Mouse (Mus musculus) adrenal gland, postnatal 14 days (tissue): ENCODE data around the gene Endog. TPM values are rescaled to one million over a fixed set of nuclear protein-coding genes. Genes with fewer than 3 reads are reported as not detected.
"Not testable (repeated sequence)": the region's sequence is repeated elsewhere in the genome, so short reads cannot be mapped to it uniquely, and the experiment has no call there.

ENCODE experiments used
- DNase-seq: peaks from one replicate; pipeline ENCODE4 v3.0.0; 2021; ENCODE audit warnings: mixed read lengths
- long read RNA-seq, 2 experiments: library from polyadenylated mRNA; stranded (forward); transcript quantifications; one replicate each; pipeline ENCODE4 v2.0.0; 2021
- total RNA-seq: library from RNA; stranded (reverse); gene quantifications from 2 replicates; pipeline ENCODE4 v1.2.3, GENCODE M21; 2021

The Endog gene
- total RNA-seq, result 49.3 and 52.9 TPM in 2 replicates
- long read RNA-seq, experiment 1, transcript Endog-201 (3 exons, 1,063 nt), result major isoform, 83 of 91 reads
- long read RNA-seq, experiment 1, partial matches to known transcripts, result 2 of 91 reads
- long read RNA-seq, experiment 1, other reads (novel, unspliced or antisense), result 6 of 91 reads
- long read RNA-seq, experiment 2, transcript Endog-201 (3 exons, 1,063 nt), result major isoform, 77 of 85 reads
- long read RNA-seq, experiment 2, partial matches to known transcripts, result 2 of 85 reads
- long read RNA-seq, experiment 2, other reads (novel, unspliced or antisense), result 6 of 85 reads

DNA sequence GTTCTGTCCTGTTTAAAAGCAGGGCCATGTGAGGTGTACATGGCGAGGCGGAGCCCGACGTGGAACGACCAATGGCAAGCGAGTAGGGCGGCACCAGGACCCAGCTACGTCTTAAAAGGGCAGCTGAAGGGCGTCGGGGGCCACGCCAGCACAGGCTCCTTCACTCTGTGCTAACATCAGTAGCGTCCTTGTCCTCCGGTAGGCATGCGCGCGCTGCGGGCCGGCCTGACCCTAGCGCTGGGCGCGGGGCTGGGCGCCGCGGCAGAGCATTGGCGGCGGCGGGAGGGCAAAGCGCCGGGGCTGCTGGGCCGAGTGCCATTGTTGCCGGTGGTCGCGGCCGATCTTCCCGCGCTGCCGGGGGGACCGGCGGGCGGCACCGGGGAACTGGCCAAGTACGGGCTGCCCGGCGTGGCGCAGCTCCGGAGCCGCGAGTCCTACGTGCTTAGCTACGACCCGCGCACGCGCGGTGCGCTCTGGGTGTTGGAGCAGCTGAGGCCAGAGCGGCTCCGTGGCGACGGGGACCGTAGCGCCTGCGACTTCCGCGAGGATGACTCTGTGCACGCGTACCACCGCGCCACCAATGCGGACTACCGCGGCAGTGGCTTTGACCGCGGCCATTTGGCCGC lies at the start of gene Endog:
Gene Endog (plus strand): TSS at position 123 of the 626 bp plus-strand sequence.
- peak; percentile 94 for DNase-seq

DNA sequence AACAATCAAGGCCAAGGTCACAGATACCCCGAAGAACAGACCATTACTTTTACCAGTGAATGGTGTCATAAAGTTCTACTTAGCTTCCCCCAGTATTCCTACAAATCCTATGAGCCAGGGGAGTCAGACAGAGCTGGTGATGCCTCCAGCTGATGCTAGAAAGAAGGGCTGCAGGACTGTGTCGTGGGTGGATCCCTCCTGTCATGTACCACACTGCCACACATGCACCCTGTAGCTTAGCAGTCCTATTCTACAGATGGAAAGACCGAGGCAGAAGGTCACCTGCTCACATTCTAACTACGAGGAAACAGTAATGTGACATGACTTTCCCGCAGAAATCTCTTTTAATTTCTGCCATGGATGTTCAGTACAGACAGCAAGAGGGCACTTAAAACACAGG lies 48.5 kb upstream of the Endog start:
- DNase-seq, result no peak

DNA sequence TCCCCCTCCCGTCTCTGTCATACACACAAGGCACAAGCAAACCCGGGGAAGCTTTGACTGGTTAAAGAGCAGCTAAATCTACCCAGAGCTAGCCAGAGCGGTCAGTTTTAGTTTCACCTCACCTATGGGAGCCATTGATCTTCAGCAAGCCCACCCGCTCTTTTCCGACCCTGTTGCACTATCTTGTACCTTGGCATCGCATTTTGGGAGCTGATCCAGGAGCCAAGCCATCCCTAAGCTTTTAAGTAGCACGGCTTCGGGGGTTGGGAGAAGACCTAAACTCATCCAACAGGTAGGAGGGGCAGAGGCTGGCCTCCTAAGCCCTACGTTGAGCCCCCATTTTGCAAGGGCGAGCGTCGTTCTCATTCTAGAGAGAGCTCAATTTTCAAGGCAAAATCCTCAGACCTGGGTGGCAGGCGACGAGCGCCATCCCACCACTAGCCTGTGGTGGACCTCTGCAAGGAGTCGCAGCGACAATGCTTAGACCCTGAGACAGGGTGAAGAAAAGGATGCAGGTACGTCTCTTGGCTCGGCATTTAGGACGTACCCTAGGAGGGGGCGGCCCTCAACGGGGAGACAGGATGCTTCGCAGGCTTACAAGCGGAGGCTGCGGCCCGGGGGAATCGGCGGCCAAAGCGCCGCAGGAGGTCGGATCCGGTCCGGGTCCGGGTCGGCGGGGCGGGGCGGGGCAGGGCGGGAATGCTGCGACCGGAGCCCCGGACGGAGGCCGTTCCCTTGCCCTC lies 47.4 kb upstream of the Endog start:
- DNase-seq, result peak; percentile 30

DNA sequence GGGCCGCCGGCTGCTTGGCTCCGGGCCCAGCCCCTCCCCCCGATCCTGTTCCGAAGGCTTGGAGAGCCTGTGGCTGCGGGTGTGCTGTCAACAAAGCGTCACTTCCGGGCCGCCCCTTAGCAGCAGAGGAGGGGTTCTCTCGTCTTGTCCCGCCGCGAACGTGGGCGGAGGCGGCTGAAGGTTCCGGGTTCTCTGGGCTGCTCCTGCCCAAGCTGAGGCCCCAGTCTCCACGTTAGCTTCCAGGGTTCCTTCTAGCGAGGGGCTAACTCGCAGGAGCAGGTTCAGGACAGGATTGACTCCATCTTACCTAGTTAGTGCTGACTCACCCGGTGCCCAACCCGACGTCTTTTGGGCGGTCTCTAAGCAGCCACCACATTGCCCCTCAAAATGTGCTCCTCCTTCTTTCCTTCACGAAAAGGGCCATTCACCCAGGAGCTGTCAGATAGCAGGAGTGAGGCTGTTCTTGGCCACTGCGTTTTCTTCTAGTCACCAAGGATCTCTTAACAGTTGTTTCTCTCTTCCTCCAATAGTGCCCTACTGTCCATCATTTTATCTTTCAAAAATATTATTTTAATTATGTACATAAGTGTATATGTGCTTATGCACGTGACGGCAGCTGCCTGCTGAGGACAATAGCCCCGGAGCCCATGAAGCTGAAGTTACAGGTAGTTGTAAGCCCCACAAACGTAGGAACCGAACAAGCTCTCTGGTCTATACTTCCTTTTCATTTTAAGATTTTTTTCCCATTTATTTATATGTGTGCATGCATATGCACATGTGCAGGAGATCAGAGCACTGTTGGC lies 46.6 kb upstream of the Endog start, which contains the start of gene Zer1:
Gene Zer1 (minus strand): TSS at position 114 of the 803 bp plus-strand sequence.
- peak; percentile 98 for DNase-seq

DNA sequence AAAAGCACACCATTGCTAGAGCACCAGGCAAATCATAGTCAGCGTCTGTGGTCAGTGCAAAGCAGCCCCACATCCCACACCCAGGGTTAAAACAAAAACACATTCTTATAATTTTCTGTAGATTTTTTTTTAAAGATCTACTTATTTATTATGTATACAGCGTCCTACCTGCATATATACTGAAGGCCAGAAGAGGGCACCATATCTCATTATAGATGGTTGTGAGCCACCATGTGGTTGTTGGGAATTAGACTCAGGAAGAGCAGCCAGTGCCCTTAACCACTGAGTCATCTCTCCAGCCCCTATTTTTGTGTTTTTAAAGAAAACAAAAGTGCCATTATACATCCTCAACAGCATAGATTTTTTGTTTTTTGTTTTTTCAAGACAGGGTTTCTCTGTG lies 42.5 kb upstream of the Endog start:
- DNase-seq, result peak; percentile 49

DNA sequence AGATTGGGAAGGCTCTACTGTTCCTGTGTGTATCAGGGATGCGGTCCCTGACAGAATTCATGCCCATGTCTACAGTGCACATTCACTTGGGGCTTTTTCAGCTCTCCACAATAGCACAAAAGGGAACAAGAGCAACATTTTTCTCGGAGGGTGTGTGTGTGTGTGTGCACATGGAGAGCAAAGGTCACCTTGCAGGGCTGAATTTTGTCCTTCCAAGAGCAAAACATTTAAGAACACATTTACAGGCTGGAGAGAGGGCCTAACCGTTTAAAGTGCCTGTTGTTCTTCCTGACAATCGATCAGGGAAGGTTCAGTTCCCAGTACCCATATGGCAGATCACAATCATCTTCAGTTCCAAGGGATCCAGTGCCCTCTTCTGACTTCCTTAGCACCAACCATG lies 41.1 kb upstream of the Endog start:
- no peak for DNase-seq

DNA sequence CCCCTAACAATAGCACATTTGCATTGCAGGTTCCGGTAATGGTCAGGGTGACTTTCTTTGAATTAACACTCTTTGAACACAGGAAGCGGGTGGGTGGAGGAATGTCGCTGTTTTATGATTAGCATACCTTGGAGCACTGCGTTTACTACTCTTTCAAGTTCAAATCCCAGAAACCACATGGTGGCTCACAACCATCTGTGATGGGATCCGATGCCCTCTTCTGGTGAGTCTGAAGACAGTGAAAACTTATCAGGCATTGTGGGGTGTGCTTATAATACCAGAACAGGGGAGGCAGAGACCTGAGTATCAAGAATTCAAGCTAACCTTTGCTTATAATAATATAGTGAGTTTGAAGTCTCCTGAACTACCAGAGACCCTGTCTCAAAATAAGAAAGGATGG lies 40.1 kb upstream of the Endog start:
- DNase-seq, result not testable (repeated sequence)

DNA sequence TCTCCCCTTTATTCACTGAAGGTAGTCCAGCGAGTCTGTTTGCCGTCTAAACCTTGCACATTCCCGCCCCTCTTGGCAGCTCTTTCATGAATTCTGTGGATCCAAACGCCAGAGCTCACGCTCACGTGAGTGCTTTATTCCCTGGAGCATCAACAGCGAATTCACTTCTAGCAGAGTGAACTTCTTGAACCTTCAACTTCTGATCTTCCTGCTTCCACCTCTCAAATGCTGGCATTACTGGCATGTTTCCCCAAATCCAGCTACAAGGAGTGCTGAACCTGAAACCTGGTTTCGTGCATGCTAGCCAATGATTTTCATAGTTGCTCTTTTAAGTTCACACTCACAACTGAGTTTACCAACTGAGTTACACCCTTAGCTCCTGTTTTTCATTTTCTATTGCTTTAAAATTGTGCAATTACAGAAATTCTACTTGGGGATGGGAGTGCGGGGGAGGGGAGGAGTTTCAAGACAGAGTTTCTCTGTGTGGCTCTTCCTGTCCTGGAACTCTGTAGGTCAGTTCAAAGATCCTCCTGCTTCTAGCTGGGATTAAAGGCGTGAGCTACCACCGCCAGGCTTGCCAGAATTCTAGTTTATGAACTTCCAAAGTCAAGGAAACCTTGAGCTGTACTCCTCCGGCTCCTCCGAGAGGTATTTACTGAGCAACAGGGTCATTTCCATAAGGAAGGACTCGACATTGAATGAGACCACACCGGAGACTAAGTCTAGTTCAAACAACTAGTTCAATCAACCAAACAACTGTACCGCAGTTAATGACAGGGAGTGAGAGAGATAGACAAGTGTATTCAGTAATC lies 38.3 kb upstream of the Endog start:
- peak; percentile 68 for DNase-seq

DNA sequence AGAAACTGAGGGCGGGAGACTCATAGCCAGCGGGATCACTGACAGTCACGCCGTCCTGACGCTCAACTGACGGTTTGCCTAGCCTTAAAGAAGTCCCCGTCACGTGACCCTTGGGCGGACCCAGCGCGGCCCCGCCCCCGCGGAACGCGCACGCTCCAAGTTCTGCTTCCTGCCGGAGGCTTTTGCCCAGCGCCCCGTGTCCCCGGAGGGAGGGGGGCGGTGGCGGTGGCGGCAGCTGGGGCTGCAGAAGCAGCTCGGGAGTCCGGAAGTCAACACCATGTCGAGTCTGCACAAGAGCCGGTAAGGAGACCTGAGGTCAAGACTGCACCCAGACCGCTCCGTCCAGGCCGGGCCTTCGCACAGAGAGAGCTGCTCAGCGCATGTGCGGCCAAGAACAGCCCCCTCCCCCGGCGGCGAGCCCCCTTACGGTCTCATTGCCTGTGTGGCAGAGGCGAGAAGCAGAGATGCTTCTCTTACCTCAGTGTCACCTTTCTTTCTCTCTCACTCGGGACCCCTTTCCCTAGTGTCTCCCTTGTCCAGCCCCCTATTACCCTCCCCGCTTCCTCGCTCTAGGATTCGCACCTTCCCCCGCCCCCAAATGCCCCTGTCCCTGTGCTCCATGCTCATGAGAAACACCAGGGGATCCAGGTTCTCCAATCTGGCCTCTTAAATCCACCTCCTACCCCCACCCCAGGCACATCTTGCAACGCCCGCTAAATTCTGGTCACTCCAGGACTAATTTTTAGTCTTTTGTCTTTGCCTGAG lies 37.5 kb upstream of the Endog start, which contains the start of gene Tbc1d13:
Gene Tbc1d13 (plus strand): TSS at position 134 of the 765 bp plus-strand sequence.
- peak; percentile 99 for DNase-seq

DNA sequence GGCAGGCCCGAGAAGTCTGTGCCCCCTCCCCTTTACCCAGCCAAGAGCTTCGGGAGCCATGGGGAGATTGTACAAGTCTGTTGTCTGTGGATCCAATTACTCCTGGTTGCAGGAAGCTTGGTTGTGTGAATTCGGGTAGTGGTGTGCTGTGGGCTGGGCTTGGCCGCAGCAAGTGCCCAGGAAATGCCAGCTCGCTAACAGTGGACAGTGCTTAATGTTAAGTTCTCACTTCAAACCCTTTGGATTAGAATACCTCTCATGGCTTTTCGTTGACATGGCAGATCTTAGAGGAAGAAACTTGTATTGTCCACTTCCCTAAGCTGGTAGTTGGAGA lies 36.9 kb upstream of the Endog start:
- DNase-seq, result no peak

DNA sequence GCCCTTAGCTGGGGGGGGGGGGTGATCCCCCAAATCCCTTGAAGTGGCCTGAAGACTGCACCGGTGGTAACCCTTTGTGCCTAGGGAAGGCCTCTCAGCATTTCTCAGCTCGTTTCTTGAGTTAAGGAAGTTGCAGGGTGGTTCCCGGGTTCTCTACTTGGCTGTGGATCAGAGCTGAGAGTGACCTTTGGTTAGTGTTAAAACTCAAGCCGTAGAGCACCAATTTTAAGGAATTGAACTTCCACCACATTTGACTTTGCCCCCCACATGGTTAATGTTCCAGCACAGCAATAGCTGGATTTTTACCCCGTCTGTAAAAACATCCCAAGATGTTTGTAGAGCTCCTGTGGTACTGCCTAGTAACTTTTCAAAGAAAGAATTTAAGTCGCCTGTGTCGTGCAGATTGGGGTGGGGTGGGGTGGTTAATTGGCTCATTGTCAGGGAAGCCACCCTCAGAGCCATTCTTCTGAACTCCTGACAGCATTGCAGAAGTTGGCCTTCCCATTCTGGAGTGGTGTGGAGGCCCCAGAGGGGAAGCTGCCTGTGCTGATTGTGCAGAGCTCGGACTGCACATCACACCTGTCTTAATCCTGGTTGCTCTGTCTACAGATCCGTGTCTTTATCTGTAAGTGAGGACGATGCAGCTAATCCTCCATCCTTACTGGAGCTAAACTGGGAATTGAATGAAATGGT lies 36.2 kb upstream of the Endog start:
- DNase-seq, result no peak

DNA sequence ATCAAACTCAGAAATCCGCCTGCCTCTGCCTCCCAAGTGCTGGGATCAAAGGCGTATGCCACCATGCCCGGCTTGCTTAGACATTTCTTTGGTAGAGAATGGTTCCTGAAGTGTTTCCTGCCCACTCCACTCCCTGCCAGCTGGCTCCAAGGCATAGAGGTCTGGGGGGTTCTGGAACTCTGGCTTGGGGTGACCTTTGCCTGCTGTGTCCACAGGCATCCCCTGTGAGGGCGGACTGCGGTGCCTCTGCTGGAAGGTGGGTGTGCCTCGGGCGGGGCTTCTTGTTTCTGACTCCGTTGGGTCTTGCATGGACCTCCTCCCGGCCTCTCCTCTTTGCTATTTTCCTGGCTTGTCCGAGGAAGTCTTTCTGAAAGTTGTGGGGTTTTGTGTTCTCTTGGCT lies 34.8 kb upstream of the Endog start:
- no peak for DNase-seq

DNA sequence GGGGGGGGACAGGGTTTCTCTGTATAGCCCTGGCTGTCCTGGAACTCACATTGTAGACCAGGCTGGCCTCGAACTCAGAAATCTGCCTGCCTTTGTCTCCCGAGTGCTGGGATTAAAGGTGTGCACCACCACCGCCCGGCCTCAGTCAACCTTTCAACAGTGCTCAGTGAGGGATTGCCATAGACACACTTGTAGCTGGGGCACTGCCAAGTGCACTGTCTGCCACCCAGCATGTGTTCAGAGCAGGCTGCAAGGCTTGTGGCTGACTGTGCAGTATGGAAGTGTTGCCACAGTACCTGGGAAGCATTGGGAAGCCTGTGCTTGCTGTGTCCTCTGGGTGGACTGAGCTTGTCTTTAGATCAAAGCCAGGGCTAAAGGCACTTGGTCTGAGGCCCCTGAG lies 31.3 kb upstream of the Endog start:
- DNase-seq, result not testable (repeated sequence)

DNA sequence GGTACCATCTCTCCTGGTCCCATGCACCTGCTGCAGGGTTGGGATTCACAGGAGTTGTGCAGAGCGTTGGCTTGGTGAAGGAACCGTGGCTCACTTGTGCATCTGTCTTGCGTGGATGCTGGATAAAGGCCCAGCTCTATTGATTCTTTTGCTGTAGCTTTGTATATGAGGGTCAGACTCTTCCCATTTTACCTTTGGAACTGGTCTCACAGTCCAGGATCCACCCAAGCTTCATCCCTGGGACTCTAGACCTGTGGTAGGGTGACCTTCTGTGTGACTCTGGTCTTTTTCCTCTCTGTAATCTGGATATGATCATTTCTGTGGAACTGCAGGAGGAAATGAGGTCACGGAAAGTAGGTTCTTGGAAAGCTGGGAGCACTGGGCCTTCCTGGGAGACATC lies 26.9 kb upstream of the Endog start:
- DNase-seq, result no peak

DNA sequence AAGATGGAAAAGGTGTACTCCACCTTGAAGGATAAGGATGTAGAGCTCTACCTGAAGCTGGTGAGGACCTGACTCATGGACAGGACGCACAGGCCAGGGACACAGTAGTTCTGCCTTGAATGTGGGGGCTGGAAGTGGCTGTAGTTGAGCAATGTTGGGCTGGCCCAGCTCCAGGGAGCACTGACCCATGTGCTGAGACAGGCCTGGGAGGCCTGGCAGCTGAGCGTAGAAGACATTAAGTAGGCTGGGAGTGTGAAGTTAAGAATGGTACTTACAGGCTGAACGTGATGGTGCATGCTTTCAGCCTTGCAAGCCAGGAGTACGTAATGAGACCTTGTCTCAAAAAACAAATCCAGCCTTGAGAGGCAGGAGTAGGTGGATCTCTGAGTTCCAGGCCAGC lies 23.8 kb upstream of the Endog start:
- peak; percentile 87 for DNase-seq

DNA sequence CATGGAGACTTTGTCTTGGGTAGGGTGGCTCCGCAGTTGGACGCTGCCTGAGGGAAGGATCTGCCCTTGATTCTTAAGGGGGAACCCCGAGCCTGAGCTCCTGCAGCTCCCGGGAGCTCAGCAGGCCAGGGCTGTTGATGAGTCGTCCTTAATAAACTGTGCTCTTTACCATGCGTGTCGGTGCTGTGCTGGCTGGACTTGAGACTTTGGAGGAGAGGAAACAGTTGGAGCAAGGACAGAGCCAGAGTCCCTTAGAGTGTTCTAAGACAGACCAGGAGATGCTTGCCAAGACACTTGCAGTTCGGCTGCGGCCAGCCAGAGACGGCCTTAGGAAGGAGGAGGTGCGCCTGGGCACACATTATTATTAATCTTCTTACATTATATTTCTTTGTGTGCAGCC lies 19.5 kb upstream of the Endog start:
- DNase-seq, result peak; percentile 36

DNA sequence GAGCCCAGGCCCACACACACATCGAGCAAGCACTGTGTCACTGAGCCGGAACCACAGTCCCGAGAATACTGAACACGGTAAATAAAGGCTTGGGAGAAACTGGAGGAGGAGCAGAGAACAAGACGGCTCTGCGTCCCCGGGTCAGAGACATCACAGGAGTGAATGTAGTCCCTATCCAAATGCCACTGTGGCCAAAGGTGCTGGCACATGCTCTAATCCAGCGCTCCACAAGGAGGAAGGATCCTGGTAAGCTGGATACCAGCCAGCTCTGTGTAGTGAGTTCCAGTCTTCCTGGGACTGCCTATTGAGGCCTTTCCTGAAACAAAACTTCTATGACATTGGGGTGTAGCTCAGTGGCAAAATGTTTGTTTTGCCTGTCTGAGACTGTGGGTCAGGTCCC lies 18.7 kb upstream of the Endog start:
- peak; percentile 48 for DNase-seq

DNA sequence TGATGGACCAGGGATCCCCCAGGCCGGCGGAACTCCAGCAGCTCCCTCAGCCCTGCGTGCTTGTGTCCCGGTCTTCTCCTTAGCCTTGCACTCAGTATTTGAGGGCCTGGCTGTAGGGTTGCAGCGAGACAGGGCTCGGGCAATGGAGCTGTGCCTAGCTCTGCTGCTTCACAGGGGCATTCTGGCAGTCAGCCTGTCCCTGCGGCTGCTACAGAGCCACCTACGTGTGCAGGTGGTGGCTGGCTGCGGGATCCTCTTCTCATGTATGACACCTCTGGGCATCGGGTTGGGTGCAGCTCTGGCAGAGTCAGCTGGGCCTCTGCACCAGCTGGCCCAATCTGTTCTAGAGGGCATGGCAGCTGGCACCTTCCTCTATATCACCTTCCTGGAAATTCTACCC lies 11.4 kb upstream of the Endog start:
- not testable (repeated sequence) for DNase-seq

DNA sequence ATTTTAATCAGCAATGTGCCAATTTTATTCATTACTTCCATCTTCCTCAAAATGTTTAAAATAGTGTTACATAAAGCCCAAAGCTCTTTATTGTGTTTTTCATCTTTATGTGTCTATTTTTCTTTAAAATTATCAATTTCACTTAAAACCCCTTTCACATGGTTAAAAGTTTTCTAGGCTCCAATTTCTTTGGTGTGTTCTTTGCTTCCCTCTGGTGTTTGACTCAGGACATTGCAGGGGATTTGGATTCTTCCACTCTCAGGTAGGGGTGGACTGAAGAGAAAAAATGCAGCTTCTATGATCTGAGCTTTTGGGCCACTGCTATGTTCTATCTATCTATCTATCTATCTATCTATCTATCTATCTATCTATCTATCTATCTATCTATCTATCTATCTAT lies 9.5 kb upstream of the Endog start:
- peak; percentile 38 for DNase-seq

DNA sequence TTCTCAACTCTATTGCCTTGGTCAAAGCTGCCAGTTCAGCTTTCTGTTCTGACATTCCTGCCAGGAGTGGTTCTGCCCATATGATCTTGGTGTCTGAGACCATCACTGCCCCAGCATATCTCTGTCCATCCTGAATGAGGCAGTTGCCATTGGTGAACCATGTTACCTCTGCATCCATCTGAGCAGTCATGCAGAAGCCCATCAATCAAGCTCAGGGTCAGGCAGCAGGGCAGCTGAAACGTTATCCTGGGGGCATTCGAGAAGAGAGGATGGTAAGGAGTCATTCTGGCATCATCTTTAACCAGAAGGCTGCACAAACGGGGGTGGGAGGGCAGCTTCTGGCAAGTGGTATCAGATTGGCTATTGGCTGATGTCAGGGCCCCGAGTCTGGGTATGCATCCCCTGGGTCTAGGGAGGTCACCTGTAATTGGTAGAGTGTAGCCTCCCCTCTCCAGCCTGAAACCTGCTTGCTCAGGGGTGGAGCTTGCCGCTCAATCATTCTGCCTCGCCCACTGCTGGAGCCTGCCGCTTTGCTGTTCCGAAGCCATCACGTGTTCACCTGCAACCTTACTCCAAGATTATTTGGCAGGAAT lies 6.9 kb upstream of the Endog start:
- no peak for DNase-seq
